Mouse (Mus musculus): ENCODE results near the gene Hrg. TPM values are rescaled to one million over a fixed set of nuclear protein-coding genes. Genes with fewer than 3 reads are reported as not detected.
A peak's percentile ranks its signal among the peaks of the same experiment; 100 is the strongest.
"Not testable (repeated sequence)": the region's sequence is repeated elsewhere in the genome, so short reads cannot be mapped to it uniquely, and the experiment has no call there.

The Hrg gene
- not detected for total RNA-seq (2021)

DNA sequence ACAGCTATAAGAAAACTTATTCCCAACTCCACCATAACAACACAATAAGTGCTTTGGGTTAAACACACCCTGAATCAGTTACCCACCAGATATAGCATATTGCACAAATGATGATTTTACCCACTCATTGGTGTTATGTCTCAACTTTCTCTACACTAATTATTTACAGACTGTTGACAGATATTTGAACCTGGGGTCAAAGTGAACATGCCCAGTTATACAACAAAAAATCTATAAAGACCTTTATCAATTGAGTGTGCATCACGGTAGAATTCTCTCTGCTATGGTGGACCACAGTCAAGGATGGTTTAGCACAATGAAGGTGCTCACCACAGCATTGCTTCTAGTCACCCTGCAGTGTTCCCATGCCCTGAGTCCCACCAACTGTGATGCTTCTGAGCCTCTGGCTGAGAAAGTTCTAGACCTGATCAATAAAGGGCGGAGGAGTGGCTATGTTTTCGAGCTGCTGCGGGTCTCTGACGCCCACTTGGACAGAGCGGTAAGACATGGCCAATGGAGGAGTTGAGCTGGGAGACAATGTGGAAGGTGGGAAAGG lies at the start of gene Hrg:
Hrg (plus strand) TSS at position 233 of the 556 bp plus-strand sequence.
- intact Hi-C loops (cut with DNase I): no loop called here
- DNase-seq: no peak

GRCm38 (mm10) chr16:22901326-22901725 lies 49.5 kb upstream of the Hrg start:
- intact Hi-C loops (cut with DNase I): no loop called here
- DNase-seq: no peak

- intact Hi-C loops (cut with DNase I): no loop called here
- no peak for DNase-seq
Measured at GRCm38 (mm10) chr16:22909290-22909689, 41.6 kb upstream of the Hrg start.

DNA sequence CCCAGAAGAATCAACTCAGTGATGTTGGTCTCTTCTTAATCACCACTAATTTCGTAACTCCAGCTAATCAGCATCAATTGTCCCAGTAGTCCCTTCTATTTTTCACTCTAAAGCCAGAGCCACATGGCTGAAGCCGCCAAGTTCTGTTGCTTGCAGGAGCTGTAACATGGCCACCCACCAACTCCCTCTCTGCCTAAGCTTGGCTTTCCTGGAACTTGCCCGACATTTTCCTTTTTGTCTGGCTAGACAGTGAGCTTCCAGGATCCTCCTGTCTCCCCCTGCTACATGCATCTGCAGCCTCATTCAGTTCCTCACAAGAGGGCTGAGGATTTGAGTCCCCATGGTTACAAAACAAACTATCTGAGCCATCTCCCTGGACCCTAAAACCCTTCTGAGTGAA lies 38.9 kb upstream of the Hrg start:
- intact Hi-C loops (cut with DNase I): no loop called here
- peak in 1 of 2 experiments; percentile 27 for DNase-seq

- no peak for DNase-seq
- intact Hi-C loops (cut with DNase I): no loop called here
Measured at GRCm38 (mm10) chr16:22912886-22913285, 38.0 kb upstream of the Hrg start.

- intact Hi-C loops (cut with DNase I): no loop called here
- no peak for DNase-seq
Measured at GRCm38 (mm10) chr16:22914276-22914675, 36.6 kb upstream of the Hrg start.

DNA sequence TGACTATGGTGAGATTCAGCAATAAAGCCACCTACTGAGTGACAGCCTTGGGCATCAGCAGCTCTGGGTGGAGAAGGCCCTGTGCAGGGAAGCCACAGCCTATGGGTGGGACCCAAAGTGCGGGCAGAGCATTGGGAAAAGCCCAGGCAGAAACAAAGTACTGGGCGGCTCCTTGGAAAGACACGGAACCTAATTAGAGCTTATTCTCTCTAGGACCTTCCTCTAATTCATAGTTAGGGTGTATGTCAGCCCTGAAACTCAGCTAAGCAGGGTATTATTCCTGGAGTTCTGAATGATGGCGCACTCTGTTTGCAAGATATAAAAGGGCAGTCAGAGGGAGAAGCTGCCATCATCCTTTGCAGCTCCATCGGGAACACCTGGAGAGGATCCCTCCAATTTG lies 32.8 kb upstream of the Hrg start, which contains the start of gene Fetub:
Fetub (plus strand) TSS at position 301 of the 400 bp plus-strand sequence.
- intact Hi-C loops (cut with DNase I): no loop called here
- DNase-seq: no peak

GRCm38 (mm10) chr16:22918664-22919312 lies 32.1 kb upstream of the Hrg start:
- DNase-seq: no peak
- intact Hi-C loops (cut with DNase I): no loop called here

GRCm38 (mm10) chr16:22919971-22920854 lies 30.7 kb upstream of the Hrg start:
- intact Hi-C loops (cut with DNase I): no loop called here
- DNase-seq: peak; percentile 17 to 33

- intact Hi-C loops (cut with DNase I): no loop called here
- no peak for DNase-seq
Measured at GRCm38 (mm10) chr16:22921761-22922160, 29.1 kb upstream of the Hrg start.

- no peak for DNase-seq
- intact Hi-C loops (cut with DNase I): no loop called here
Measured at GRCm38 (mm10) chr16:22922433-22922832, 28.4 kb upstream of the Hrg start.

- DNase-seq: no peak
- intact Hi-C loops (cut with DNase I): no loop called here
Measured at GRCm38 (mm10) chr16:22929575-22929974, 21.3 kb upstream of the Hrg start.

- no peak for DNase-seq
- intact Hi-C loops (cut with DNase I): no loop called here
Measured at GRCm38 (mm10) chr16:22931431-22932200, 19.3 kb upstream of the Hrg start.

GRCm38 (mm10) chr16:22937631-22938030 lies 13.2 kb upstream of the Hrg start:
- DNase-seq: no peak
- intact Hi-C loops (cut with DNase I): no loop called here

- no peak for DNase-seq
- intact Hi-C loops (cut with DNase I): no loop called here
Measured at GRCm38 (mm10) chr16:22938541-22938940, 12.3 kb upstream of the Hrg start.

DNA sequence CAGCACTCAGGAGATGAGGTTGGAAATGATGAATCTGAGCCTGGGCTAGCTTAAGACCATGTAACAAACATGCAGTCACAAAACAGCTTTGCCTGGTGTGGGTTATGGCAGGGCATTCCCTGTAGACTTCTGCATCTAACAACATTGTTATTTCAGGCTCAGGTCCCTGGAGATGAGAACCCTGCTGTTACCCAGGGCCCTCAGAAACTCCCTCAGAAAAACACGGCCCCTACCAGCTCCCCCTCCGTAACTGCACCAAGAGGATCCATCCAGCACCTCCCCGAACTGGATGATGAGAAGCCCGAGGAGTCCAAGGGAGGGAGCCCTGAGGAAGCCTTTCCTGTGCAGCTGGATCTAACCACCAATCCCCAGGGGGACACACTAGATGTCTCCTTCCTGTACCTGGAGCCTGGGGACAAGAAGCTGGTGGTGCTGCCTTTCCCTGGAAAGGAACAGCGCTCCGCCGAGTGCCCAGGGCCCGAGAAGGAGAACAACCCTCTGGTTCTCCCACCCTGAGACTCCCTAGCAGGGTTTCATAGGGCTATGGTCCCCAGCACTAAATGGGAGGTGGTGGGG lies 11.7 kb upstream of the Hrg start:
- DNase-seq: no peak
- intact Hi-C loops (cut with DNase I): no loop called here

DNA sequence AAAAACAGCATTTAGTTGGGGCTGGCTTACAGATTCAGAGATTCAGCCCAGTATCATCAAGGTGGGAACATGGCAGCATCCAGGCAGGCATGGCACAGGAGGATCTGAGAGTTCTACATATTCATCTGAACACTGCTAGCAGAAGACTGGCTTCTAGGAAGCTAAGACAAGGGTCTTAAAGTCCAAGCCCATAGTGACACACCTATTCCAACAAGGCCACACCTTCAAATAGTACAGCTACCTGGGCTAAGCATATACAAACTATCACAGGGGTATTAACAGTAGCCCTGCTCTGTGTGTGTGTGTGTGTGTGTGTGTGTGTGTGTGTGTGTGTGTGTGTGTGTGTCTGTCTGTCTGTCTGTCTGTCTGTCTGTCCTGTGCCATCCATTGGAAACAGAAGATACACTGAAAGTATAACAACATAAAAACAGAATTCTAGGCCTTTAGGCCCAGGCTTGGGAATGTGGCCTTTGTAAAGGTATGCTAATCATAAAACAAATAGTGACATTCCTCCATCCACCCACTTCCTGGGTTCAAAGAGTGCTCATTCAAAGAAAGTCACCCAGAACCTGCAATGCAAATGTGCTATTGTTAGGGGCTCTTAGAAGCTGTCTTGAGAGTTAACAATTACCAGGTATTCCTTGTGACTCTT lies 8.9 kb upstream of the Hrg start:
- DNase-seq; intact Hi-C loops (cut with DNase I): not testable (repeated sequence)

GRCm38 (mm10) chr16:22947371-22947770 lies 3.5 kb upstream of the Hrg start:
- no peak for DNase-seq
- intact Hi-C loops (cut with DNase I): no loop called here

DNA sequence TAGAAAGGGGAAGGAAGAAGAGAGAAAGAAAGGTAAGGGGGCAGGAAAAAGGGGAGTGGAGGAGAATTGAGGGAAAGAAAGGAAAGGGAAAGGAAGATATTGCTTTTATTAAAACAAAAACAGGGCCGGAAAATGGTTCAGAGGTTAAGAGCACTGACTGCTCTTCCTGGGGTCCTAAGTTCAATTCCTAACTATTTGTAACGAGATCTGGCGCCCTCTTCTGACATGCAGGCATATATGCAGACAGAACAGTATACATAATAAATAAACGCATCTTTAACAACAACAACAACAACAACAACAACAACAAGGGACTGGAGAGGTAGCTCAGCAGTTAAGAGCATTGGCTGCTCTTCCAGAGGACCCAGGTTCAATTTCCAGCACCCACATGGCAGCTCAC lies 2.2 kb downstream of the Hrg start:
- intact Hi-C loops (cut with DNase I): loop anchor here (1.0 kb wide), 1 partner anchor 77 kb away; no protein-coding TSS in a partner anchor
- DNase-seq: peak in 1 of 2 experiments; percentile 5

All from heart, postnatal 36 days (tissue).